17 mouse cellular contexts compared by ENCODE assay signal in genomic region chr1:69350417-69350816, GRCm38 (mm10).
"Had no signal": no experiment of that assay in that cellular context is flagged by ENCODE, and none has a peak within 500 bp of the region (broad histone marks: within the 10 kb centered on the region; RNA-seq: fewer than 3 reads in every experiment).

No protein-coding gene starts in this region.

- DNase-seq: left cerebral cortex, postnatal 4 days; liver; liver, embryonic 13.5 days; liver, postnatal 0 days; lung, adult 18-20 months; lung, adult 2 months; lung, embryonic 14.5 days; lung, postnatal 10 days; lung, postnatal 14 days; lung, postnatal 36 days; lung, postnatal 4 days; midbrain, embryonic 14.5 days had no signal

- ATAC-seq: liver, embryonic 12.5 days; liver, postnatal 0 days; lung, postnatal 0 days; midbrain, embryonic 13.5 days; midbrain, embryonic 15.5 days; midbrain, embryonic 16.5 days had no signal
